Mouse (Mus musculus) small intestine, adult 2 months (tissue): ENCODE results near the gene Ylpm1.

Source experiments
- CTCF ChIP-seq: fragments of 200-500 bp; IDR thresholded peaks from 2 replicates; pipeline ENCODE4 v1.5.1; 2012; ENCODE audit warnings: low read depth, mild to moderate bottlenecking, control low read depth, inconsistent platforms, low read length, moderate library complexity, mixed read lengths; ENCODE audit not compliant: insufficient replicate concordance, insufficient read length; ENCODE audit errors: extremely low read depth
- POLR2A ChIP-seq: fragments of 200-500 bp; IDR thresholded peaks from 2 replicates; pipeline ENCODE4 v1.6.1; 2012; ENCODE audit warnings: low read depth, mild to moderate bottlenecking, control low read depth, inconsistent platforms, low read length, moderate library complexity

- TF ChIP-seq CTCF (no peak), POLR2A (no peak)
Observed at GRCm38 (mm10) chr12:85007021-85007420, 10.9 kb downstream of the Ylpm1 start.
